Mouse (Mus musculus) midbrain, postnatal 0 days (tissue): ENCODE results near the gene Vrk1. TPM values are rescaled to one million over a fixed set of nuclear protein-coding genes. Genes with fewer than 3 reads are reported as not detected.

Experiments
- ATAC-seq: fragments of 200-750 bp; cut with Nextera tagmentation; 2 replicates; pipeline ENCODE4 v1.8.0; 2017; ENCODE audit warnings: moderate number of reproducible peaks, mild to moderate bottlenecking, moderate TSS enrichment, moderate library complexity; ENCODE audit not compliant: low FRiP score
- DNase-seq: peaks from one replicate; pipeline ENCODE4 v3.0.0-alpha.2; 2015; ENCODE audit warnings: low spot score
- H3K27ac ChIP-seq: fragments of 300-500 bp; sonication (generic); 2 replicates; pipeline ENCODE4 v1.5.1; 2014; ENCODE audit warnings: low read depth, mild to moderate bottlenecking, low read length, mixed read lengths
- H3K27me3 ChIP-seq: fragments of 300-500 bp; sonication (generic); 2 replicates; pipeline ENCODE4 v1.6.1; 2014; ENCODE audit warnings: low read length, control low read depth, mixed read lengths; ENCODE audit not compliant: insufficient read depth
- H3K36me3 ChIP-seq: fragments of 300-500 bp; sonication (generic); 2 replicates; pipeline ENCODE4 v1.6.1; 2014; ENCODE audit warnings: low read length, control low read depth, mixed read lengths; ENCODE audit not compliant: insufficient read depth
- H3K4me1 ChIP-seq: fragments of 300-500 bp; sonication (generic); 2 replicates; pipeline ENCODE4 v1.6.1; 2014; ENCODE audit warnings: mild to moderate bottlenecking, control low read depth, antibody characterized with exemption, low read length, mixed read lengths; ENCODE audit not compliant: insufficient read depth
- H3K4me2 ChIP-seq: fragments of 300-500 bp; sonication (generic); 2 replicates; pipeline ENCODE4 v1.6.1; 2014; ENCODE audit warnings: low read depth, mild to moderate bottlenecking, low read length, mixed read lengths; ENCODE audit not compliant: poor library complexity, severe bottlenecking
- H3K4me3 ChIP-seq: fragments of 300-500 bp; sonication (generic); 2 replicates; pipeline ENCODE4 v1.5.1; 2014; ENCODE audit warnings: low read depth, mild to moderate bottlenecking, low read length, moderate library complexity
- H3K9ac ChIP-seq: fragments of 300-500 bp; sonication (generic); replicated peaks from 2 replicates; pipeline ENCODE4 v1.6.1; 2014; ENCODE audit warnings: mild to moderate bottlenecking, low read length, moderate library complexity, mixed read lengths; ENCODE audit not compliant: poor library complexity, severe bottlenecking
- H3K9me3 ChIP-seq: fragments of 300-500 bp; sonication (generic); 2 replicates; pipeline ENCODE4 v1.6.1; 2016; ENCODE audit warnings: low read length, control low read depth
- CTCF ChIP-seq: IDR thresholded peaks from 2 replicates; pipeline ENCODE4 v1.5.1; 2016; ENCODE audit warnings: antibody characterized with exemption, mild to moderate bottlenecking
- WGBS: fragments of 180-500 bp; shearing (Covaris S2); extraction: QIAGEN DNeasy Blood & Tissue Kit; methylation state at CpG from one replicate; pipeline ENCODE4 v1.1.7; 2014; 5-methylcytosine and 5-hydroxymethylcytosine counted together
- polyA plus RNA-seq: library from polyadenylated mRNA; unstranded; fragments of >200 nt; fragmentation: Nextera tagmentation; extraction: Ambion mirVana; gene quantifications from 2 replicates; pipeline ENCODE4 v1.2.1, GENCODE M21; 2015
- total RNA-seq: library from RNA; depleted of rRNA; stranded (reverse); fragments of >200 nt; gene quantifications from 2 replicates; pipeline ENCODE4 v1.2.3, GENCODE M21; 2014; rRNA removed

The Vrk1 gene
- total and polyA plus RNA-seq, 2 experiments from 2014 or later: 9.4 to 30.3 TPM

GRCm38 (mm10) chr12:106102726-106103643, 93.0 kb downstream of the Vrk1 start:
- H3K9ac ChIP-seq: no peak overlapping the region
- TF ChIP-seq CTCF: no peak
- no peaks in the 10 kb centered on the region for H3K36me3 ChIP-seq
- H3K27me3 ChIP-seq: no peaks in the 10 kb centered on the region
- H3K27ac ChIP-seq: no peak overlapping the region
- H3K4me1 ChIP-seq: no peaks in the 10 kb centered on the region
- no peak overlapping the region for H3K4me3 ChIP-seq
- DNase-seq: no peak
- ATAC-seq: no peak
- H3K9me3 ChIP-seq: no peaks in the 10 kb centered on the region
- no peak overlapping the region for H3K4me2 ChIP-seq
- WGBS: 50% methylated on average over 16 of the region's 16 CpGs

GRCm38 (mm10) chr12:106107272-106107671, 97.2 kb downstream of the Vrk1 start:
- DNase-seq (no peak), ATAC-seq (no peak)
- Histone ChIP-seq H3K27me3 (no peaks in the 10 kb centered on the region), H3K4me2 (no peak overlapping the region), H3K36me3 (no peaks in the 10 kb centered on the region), H3K4me3 (no peak overlapping the region), H3K9me3 (no peaks in the 10 kb centered on the region), H3K4me1 (no peaks in the 10 kb centered on the region), H3K27ac (no peak overlapping the region), H3K9ac (no peak overlapping the region)
- no peak for TF ChIP-seq CTCF
- WGBS: 62% methylated on average over 14 of the region's 14 CpGs

GRCm38 (mm10) chr12:106115070-106115891, 105.3 kb downstream of the Vrk1 start:
- Histone ChIP-seq H3K27ac (no peak overlapping the region), H3K36me3 (no peaks in the 10 kb centered on the region), H3K4me3 (no peak overlapping the region), H3K4me1 (0 out of 2 replicates have a peak, but pooled peaks cover 4% of the 10 kb centered on the region), H3K27me3 (no peaks in the 10 kb centered on the region), H3K9ac (no peak overlapping the region), H3K9me3 (no peaks in the 10 kb centered on the region), H3K4me2 (no peak overlapping the region)
- DNase-seq: peak; percentile 57
- ATAC-seq: no peak
- TF ChIP-seq CTCF: no peak
- 55% methylated on average over 6 of the region's 6 CpGs for WGBS

GRCm38 (mm10) chr12:106115892-106116206, 105.8 kb downstream of the Vrk1 start:
- 0 out of 2 replicates have a peak, but pooled peaks have one; percentile 12 for TF ChIP-seq CTCF
- no peaks in the 10 kb centered on the region for H3K27me3 ChIP-seq
- DNase-seq: no peak
- 0 out of 2 replicates have a peak, but pooled peaks cover 4% of the 10 kb centered on the region for H3K4me1 ChIP-seq
- H3K36me3 ChIP-seq: no peaks in the 10 kb centered on the region
- H3K9ac ChIP-seq: no peak overlapping the region
- no peak overlapping the region for H3K4me2 ChIP-seq
- WGBS: 55% methylated on average over 5 of the region's 5 CpGs
- ATAC-seq: no peak
- H3K4me3 ChIP-seq: no peak overlapping the region
- no peaks in the 10 kb centered on the region for H3K9me3 ChIP-seq
- no peak overlapping the region for H3K27ac ChIP-seq

- H3K4me2 ChIP-seq: no peak overlapping the region
- no peak overlapping the region for H3K4me3 ChIP-seq
- no peak for TF ChIP-seq CTCF
- no peaks in the 10 kb centered on the region for H3K9me3 ChIP-seq
- no peak overlapping the region for H3K9ac ChIP-seq
- DNase-seq (no peak), ATAC-seq (no peak)
- H3K27ac ChIP-seq: no peak overlapping the region
- H3K36me3 ChIP-seq: no peaks in the 10 kb centered on the region
- 43% methylated on average over 14 of the region's 14 CpGs for WGBS
- H3K27me3 ChIP-seq: no peaks in the 10 kb centered on the region
- H3K4me1 ChIP-seq: no peaks in the 10 kb centered on the region
Measured at GRCm38 (mm10) chr12:106123276-106123675, 113.2 kb downstream of the Vrk1 start.

GRCm38 (mm10) chr12:106124581-106124980, 114.6 kb downstream of the Vrk1 start:
- WGBS: 90% methylated on average over 3 of the region's 3 CpGs
- Histone ChIP-seq H3K27ac (no peak overlapping the region), H3K4me1 (no peaks in the 10 kb centered on the region), H3K4me3 (no peak overlapping the region), H3K4me2 (no peak overlapping the region), H3K27me3 (no peaks in the 10 kb centered on the region), H3K9me3 (no peaks in the 10 kb centered on the region), H3K36me3 (no peaks in the 10 kb centered on the region), H3K9ac (no peak overlapping the region)
- no peak for ATAC-seq
- no peak for DNase-seq
- TF ChIP-seq CTCF: no peak

Other genes with a start within 250 kb of the Vrk1 start
- gene Papola, start 225.5 kb upstream of the Vrk1 start, total RNA-seq: 72.7 and 155 TPM in 2 replicates
- gene Papola, start 225.5 kb upstream of the Vrk1 start, polyA plus RNA-seq: 104 and 116 TPM in 2 replicates